Mouse (Mus musculus): ENCODE results near the gene Cby3. TPM values are rescaled to one million over a fixed set of nuclear protein-coding genes. Genes with fewer than 3 reads are reported as not detected.
"Not testable (repeated sequence)": the region's sequence is repeated elsewhere in the genome, so short reads cannot be mapped to it uniquely, and the experiment has no call there.

Gene Cby3
- polyA plus RNA-seq (2012; rRNA removed): not detected in 2 replicates

- TF ChIP-seq POLR2A (IDR thresholded peaks at IDR 0.05; ENCODE audit: low read depth, low read length) (no peak), CTCF (IDR thresholded peaks at IDR 0.05; ENCODE audit: extremely low read depth, insufficient read depth, insufficient read length, insufficient replicate concordance) (no peak)
- no peaks in the 10 kb centered on the region for H3K36me3 ChIP-seq (ENCODE audit: control insufficient read depth, insufficient read depth, low read length)
- no peak for DNase-seq (ENCODE audit: low read depth in 1 of 2, low spot score in 2 of 2)
- H3K4me3 ChIP-seq (ENCODE audit: extremely low read depth, insufficient read depth, insufficient read length): no peak within 1 kb of the TSS
- H3K27ac ChIP-seq (ENCODE audit: insufficient read depth, low read length): no peak within 1 kb of the TSS
- H3K4me1 ChIP-seq (ENCODE audit: control insufficient read depth, insufficient read depth, insufficient read length): peaks cover 2% of the 10 kb centered on the region; the same call in 1 of the 2 replicates
- H3K27me3 ChIP-seq (ENCODE audit: control insufficient read depth, insufficient read depth, low read length): peaks cover 3% of the 10 kb centered on the region
These were observed at the start of gene Cby3 for GRCm38 (mm10) chr11:50354162-50354561. TSS of gene Cby3 (plus strand) at chr11:50354462.

GRCm38 (mm10) chr11:50312803-50313202 is 41.5 kb upstream of the Cby3 start:
- TF ChIP-seq POLR2A (IDR thresholded peaks at IDR 0.05; ENCODE audit: low read depth, low read length) (no peak), CTCF (IDR thresholded peaks at IDR 0.05; ENCODE audit: extremely low read depth, insufficient read depth, insufficient read length, insufficient replicate concordance) (no peak)
- Histone ChIP-seq H3K4me3 (ENCODE audit: extremely low read depth, insufficient read depth, insufficient read length) (no peak overlapping the region), H3K27ac (ENCODE audit: insufficient read depth, low read length) (no peak overlapping the region), H3K27me3 (ENCODE audit: control insufficient read depth, insufficient read depth, low read length) (no peaks in the 10 kb centered on the region), H3K4me1 (ENCODE audit: control insufficient read depth, insufficient read depth, insufficient read length) (no peaks in the 10 kb centered on the region), H3K36me3 (ENCODE audit: control insufficient read depth, insufficient read depth, low read length) (peaks cover 17% of the 10 kb centered on the region)
- 90% methylated on average over 2 of the region's 2 CpGs for WGBS
- DNase-seq (ENCODE audit: low read depth in 1 of 2, low spot score in 2 of 2): no peak

- 70% methylated on average over 4 of the region's 4 CpGs for WGBS
- H3K36me3 ChIP-seq (ENCODE audit: control insufficient read depth, insufficient read depth, low read length); H3K4me3 ChIP-seq (ENCODE audit: extremely low read depth, insufficient read depth, insufficient read length); H3K27me3 ChIP-seq (ENCODE audit: control insufficient read depth, insufficient read depth, low read length); H3K27ac ChIP-seq (ENCODE audit: insufficient read depth, low read length); DNase-seq (ENCODE audit: low read depth in 1 of 2, low spot score in 2 of 2); H3K4me1 ChIP-seq (ENCODE audit: control insufficient read depth, insufficient read depth, insufficient read length): not testable (repeated sequence)
These were observed 34.9 kb upstream of the Cby3 start for GRCm38 (mm10) chr11:50319343-50319742.

- Histone ChIP-seq H3K4me3 (ENCODE audit: extremely low read depth, insufficient read depth, insufficient read length) (no peak overlapping the region), H3K27ac (ENCODE audit: insufficient read depth, low read length) (no peak overlapping the region), H3K4me1 (ENCODE audit: control insufficient read depth, insufficient read depth, insufficient read length) (peaks cover 8% of the 10 kb centered on the region), H3K36me3 (ENCODE audit: control insufficient read depth, insufficient read depth, low read length) (no peaks in the 10 kb centered on the region), H3K27me3 (ENCODE audit: control insufficient read depth, insufficient read depth, low read length) (no peaks in the 10 kb centered on the region)
- DNase-seq (ENCODE audit: low read depth in 1 of 2, low spot score in 2 of 2): no peak
- TF ChIP-seq CTCF (IDR thresholded peaks at IDR 0.05; ENCODE audit: extremely low read depth, insufficient read depth, insufficient read length, insufficient replicate concordance) (no peak), POLR2A (IDR thresholded peaks at IDR 0.05; ENCODE audit: low read depth, low read length) (no peak)
- WGBS: 89% methylated on average over 6 of the region's 6 CpGs
These were observed 33.0 kb upstream of the Cby3 start for GRCm38 (mm10) chr11:50321239-50321638.

GRCm38 (mm10) chr11:50322345-50322744 is 31.9 kb upstream of the Cby3 start:
- H3K4me1 ChIP-seq (ENCODE audit: control insufficient read depth, insufficient read depth, insufficient read length): peaks cover 9% of the 10 kb centered on the region
- no peak for TF ChIP-seq POLR2A (IDR thresholded peaks at IDR 0.05; ENCODE audit: low read depth, low read length)
- no peak for TF ChIP-seq CTCF (IDR thresholded peaks at IDR 0.05; ENCODE audit: extremely low read depth, insufficient read depth, insufficient read length, insufficient replicate concordance)
- H3K4me3 ChIP-seq (ENCODE audit: extremely low read depth, insufficient read depth, insufficient read length): no peak overlapping the region
- no peaks in the 10 kb centered on the region for H3K27me3 ChIP-seq (ENCODE audit: control insufficient read depth, insufficient read depth, low read length)
- no peaks in the 10 kb centered on the region for H3K36me3 ChIP-seq (ENCODE audit: control insufficient read depth, insufficient read depth, low read length)
- DNase-seq (ENCODE audit: low read depth in 1 of 2, low spot score in 2 of 2): no peak
- no peak overlapping the region for H3K27ac ChIP-seq (ENCODE audit: insufficient read depth, low read length)

GRCm38 (mm10) chr11:50323843-50324242 is 30.4 kb upstream of the Cby3 start:
- Histone ChIP-seq H3K27me3 (ENCODE audit: control insufficient read depth, insufficient read depth, low read length) (no peaks in the 10 kb centered on the region), H3K27ac (ENCODE audit: insufficient read depth, low read length) (no peak overlapping the region), H3K4me1 (ENCODE audit: control insufficient read depth, insufficient read depth, insufficient read length) (peaks cover 9% of the 10 kb centered on the region), H3K36me3 (ENCODE audit: control insufficient read depth, insufficient read depth, low read length) (no peaks in the 10 kb centered on the region), H3K4me3 (ENCODE audit: extremely low read depth, insufficient read depth, insufficient read length) (no peak overlapping the region)
- no peak for DNase-seq (ENCODE audit: low read depth in 1 of 2, low spot score in 2 of 2)
- TF ChIP-seq POLR2A (IDR thresholded peaks at IDR 0.05; ENCODE audit: low read depth, low read length) (no peak), CTCF (IDR thresholded peaks at IDR 0.05; ENCODE audit: extremely low read depth, insufficient read depth, insufficient read length, insufficient replicate concordance) (no peak)
- 8% methylated on average over 1 of the region's 1 CpGs for WGBS

- Histone ChIP-seq H3K27ac (ENCODE audit: insufficient read depth, low read length) (peak overlapping the region; percentile 76), H3K36me3 (ENCODE audit: control insufficient read depth, insufficient read depth, low read length) (no peaks in the 10 kb centered on the region), H3K4me1 (ENCODE audit: control insufficient read depth, insufficient read depth, insufficient read length) (peaks cover 9% of the 10 kb centered on the region), H3K27me3 (ENCODE audit: control insufficient read depth, insufficient read depth, low read length) (no peaks in the 10 kb centered on the region), H3K4me3 (ENCODE audit: extremely low read depth, insufficient read depth, insufficient read length) (peak overlapping the region; percentile 85)
- no peak for TF ChIP-seq POLR2A (IDR thresholded peaks at IDR 0.05; ENCODE audit: low read depth, low read length)
- no peak for TF ChIP-seq CTCF (IDR thresholded peaks at IDR 0.05; ENCODE audit: extremely low read depth, insufficient read depth, insufficient read length, insufficient replicate concordance)
- under 1% methylated on average over 34 of the region's 34 CpGs for WGBS
- peak in 1 of 2 experiments; percentile 5 for DNase-seq (ENCODE audit: low read depth in 1 of 2, low spot score in 2 of 2)
These were observed 29.4 kb upstream of the Cby3 start for GRCm38 (mm10) chr11:50324751-50325471.

Measured in spleen, adult 2 months (tissue).